Mouse (Mus musculus): Measurements from ENCODE around the gene Bcam. TPM values are rescaled to one million over a fixed set of nuclear protein-coding genes. Genes with fewer than 3 reads are reported as not detected.

Gene Bcam
- total and polyA plus RNA-seq, 3 experiments: 2.6 to 8.1 TPM; not detected in 1

DNA sequence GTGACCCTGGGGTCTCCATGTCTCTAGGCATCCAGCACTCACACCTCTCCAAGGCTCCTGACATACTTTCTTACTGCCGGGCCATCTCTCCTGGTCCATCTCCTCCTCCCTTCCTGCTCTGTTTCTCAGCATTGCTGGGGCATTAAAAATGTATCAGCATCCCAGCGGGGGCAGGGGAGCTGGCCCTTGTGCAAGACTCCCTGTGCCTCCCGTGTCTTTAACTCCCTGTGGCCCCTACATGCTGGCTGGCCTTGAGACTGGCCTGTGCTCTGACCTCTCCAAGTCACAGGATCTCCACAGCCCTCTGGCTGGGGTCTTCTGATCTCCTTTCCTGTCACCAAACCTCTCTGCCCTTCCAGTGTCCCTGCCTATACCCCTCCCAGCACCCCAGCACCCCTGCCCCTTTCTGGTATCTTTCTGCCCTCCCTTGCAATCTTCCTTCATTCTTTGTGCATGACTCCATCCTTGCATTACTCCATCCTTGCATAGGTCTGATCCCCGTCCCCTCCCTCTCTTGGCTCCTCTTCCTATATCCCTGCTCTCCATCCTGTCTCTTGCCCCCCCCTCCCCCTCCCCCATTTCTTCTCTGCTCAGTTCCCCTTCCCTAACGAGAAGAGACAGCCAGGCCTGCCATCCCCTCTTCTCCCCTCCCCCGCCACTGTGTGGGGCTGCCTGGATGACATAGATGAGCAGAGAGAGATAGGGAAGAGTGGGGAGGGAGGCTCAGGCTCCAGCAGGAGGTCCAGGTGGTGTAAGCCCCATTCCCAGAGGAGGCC lies 24.2 kb downstream of the Bcam start:
- Histone ChIP-seq H3K27ac (ENCODE audit: control insufficient read depth, low read depth, low read length) (no peak overlapping the region), H3K4me1 (ENCODE audit: control insufficient read depth in 1 of 2, insufficient read depth in 2 of 2, low read length in 2 of 2) (peaks cover 15 to 27% of the 10 kb centered on the region in 2 experiments), H3K4me3 (ENCODE audit: control insufficient read depth in 1 of 2, insufficient read depth in 1 of 2, low read depth in 2 of 2, low read length in 2 of 2) (no peak overlapping the region), H3K9me3 (replicated peaks; ENCODE audit: insufficient read depth, low read length) (no peaks in the 10 kb centered on the region), H3K27me3 (ENCODE audit: control insufficient read depth in 1 of 2, insufficient read depth in 2 of 2, low read length in 2 of 2) (no peaks in the 10 kb centered on the region), H3K36me3 (ENCODE audit: control insufficient read depth in 1 of 2, insufficient read depth in 2 of 2, low read length in 2 of 2) (peaks cover 0 to 18% of the 10 kb centered on the region in 2 experiments; a peak in 2 of 4 replicates), H3K79me2 (ENCODE audit: control insufficient read depth, insufficient read depth, low read length, poor library complexity) (no peaks in the 10 kb centered on the region), H3K9ac (ENCODE audit: control insufficient read depth, low read depth, low read length, poor library complexity, severe bottlenecking) (no peak overlapping the region)
- TF ChIP-seq TBP (IDR thresholded peaks at IDR 0.05; ENCODE audit: low read depth, low read length): no peak
- TF ChIP-seq MAZ (IDR thresholded peaks at IDR 0.05; ENCODE audit: low read depth, low read length): peak; percentile 79
- TF ChIP-seq USF1 (IDR thresholded peaks at IDR 0.05; ENCODE audit: low read depth, low read length): no peak
- no peak for TF ChIP-seq ZKSCAN1 (IDR thresholded peaks at IDR 0.05; ENCODE audit: low read depth, low read length)
- no peak for TF ChIP-seq MEF2A (IDR thresholded peaks at IDR 0.05; ENCODE audit: extremely low read depth, insufficient replicate concordance, low read depth, low read length, poor library complexity, severe bottlenecking)
- TF ChIP-seq RCOR1 (IDR thresholded peaks at IDR 0.05; ENCODE audit: low read depth, low read length): no peak
- no peak for TF ChIP-seq RAD21 (IDR thresholded peaks at IDR 0.05; ENCODE audit: low read depth, low read length)
- TF ChIP-seq TCF12 (IDR thresholded peaks at IDR 0.05; ENCODE audit: low read depth, low read length): 0 out of 2 replicates have a peak, but pooled peaks have one; percentile 28
- TF ChIP-seq ELF1 (IDR thresholded peaks at IDR 0.05; ENCODE audit: low read depth, low read length): 0 out of 2 replicates have a peak, but pooled peaks have one; percentile 18
- peak; percentile 27; the same call in 1 of the 2 replicates for TF ChIP-seq CHD2 (IDR thresholded peaks at IDR 0.05; ENCODE audit: low read length)
- peak in 1 of 2 experiments; percentile 23; a peak in 1 of 4 replicates for TF ChIP-seq EP300 (IDR thresholded peaks at IDR 0.05; ENCODE audit: low read depth in 1 of 2, low read length in 2 of 2)
- TF ChIP-seq ETS1 (IDR thresholded peaks at IDR 0.05; ENCODE audit: low read depth, low read length): peak; percentile 20; the same call in 1 of the 2 replicates
- no peak for TF ChIP-seq E2F4 (IDR thresholded peaks at IDR 0.05; ENCODE audit: borderline replicate concordance, low read depth, low read length)
- DNase-seq (ENCODE audit: low read depth, low spot score): peak; percentile 51

DNA sequence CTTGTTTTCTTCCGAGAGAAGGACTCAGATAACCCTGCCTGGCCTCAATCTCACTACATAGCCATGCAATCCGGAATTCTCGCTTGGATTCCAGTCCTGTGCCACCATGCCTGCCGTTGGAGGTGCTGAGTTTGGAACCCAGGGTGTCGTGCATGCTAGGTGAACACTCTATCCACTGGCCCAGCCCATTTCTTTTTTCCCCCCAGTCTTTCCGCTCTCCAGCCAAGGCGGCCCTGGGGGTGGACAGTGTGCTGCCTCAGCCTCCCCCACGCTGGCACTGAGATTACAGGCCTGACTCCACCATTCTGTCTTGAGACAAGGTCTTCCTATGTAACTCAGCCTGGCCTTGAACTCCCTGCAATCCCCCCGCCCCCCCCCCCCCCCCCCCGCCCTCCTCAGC lies 24.8 kb downstream of the Bcam start:
- Histone ChIP-seq H3K79me2 (ENCODE audit: control insufficient read depth, insufficient read depth, low read length, poor library complexity) (no peaks in the 10 kb centered on the region), H3K9me3 (replicated peaks; ENCODE audit: insufficient read depth, low read length) (no peaks in the 10 kb centered on the region), H3K4me1 (ENCODE audit: control insufficient read depth in 1 of 2, insufficient read depth in 2 of 2, low read length in 2 of 2) (peaks cover 12 to 23% of the 10 kb centered on the region in 2 experiments), H3K27me3 (ENCODE audit: control insufficient read depth in 1 of 2, insufficient read depth in 2 of 2, low read length in 2 of 2) (no peaks in the 10 kb centered on the region), H3K9ac (ENCODE audit: control insufficient read depth, low read depth, low read length, poor library complexity, severe bottlenecking) (no peak overlapping the region), H3K36me3 (ENCODE audit: control insufficient read depth in 1 of 2, insufficient read depth in 2 of 2, low read length in 2 of 2) (peaks cover 0 to 15% of the 10 kb centered on the region in 2 experiments; a peak in 2 of 4 replicates), H3K27ac (ENCODE audit: control insufficient read depth, low read depth, low read length) (no peak overlapping the region), H3K4me3 (ENCODE audit: control insufficient read depth in 1 of 2, insufficient read depth in 1 of 2, low read depth in 2 of 2, low read length in 2 of 2) (no peak overlapping the region)
- TF ChIP-seq USF2 (IDR thresholded peaks at IDR 0.05; ENCODE audit: borderline replicate concordance in 1 of 2, insufficient read depth in 1 of 2, low read depth in 1 of 2, low read length in 2 of 2) (no peak), POLR2A (IDR thresholded peaks at IDR 0.05; ENCODE audit: control insufficient read depth in 1 of 2, insufficient read depth in 1 of 2, low read depth in 1 of 2, low read length in 2 of 2, poor library complexity in 1 of 2) (no peak), ETS1 (IDR thresholded peaks at IDR 0.05; ENCODE audit: low read depth, low read length) (no peak)
- DNase-seq (ENCODE audit: low read depth, low spot score): no peak
